Mouse (Mus musculus): ENCODE measurements around the gene Serpinb9f. TPM values are rescaled to one million over a fixed set of nuclear protein-coding genes. Genes with fewer than 3 reads are reported as not detected.

Serpinb9f gene
- not detected in 2 replicates for polyA plus RNA-seq (2015; fragmentation: Nextera tagmentation; extraction: Ambion mirVana)

DNA sequence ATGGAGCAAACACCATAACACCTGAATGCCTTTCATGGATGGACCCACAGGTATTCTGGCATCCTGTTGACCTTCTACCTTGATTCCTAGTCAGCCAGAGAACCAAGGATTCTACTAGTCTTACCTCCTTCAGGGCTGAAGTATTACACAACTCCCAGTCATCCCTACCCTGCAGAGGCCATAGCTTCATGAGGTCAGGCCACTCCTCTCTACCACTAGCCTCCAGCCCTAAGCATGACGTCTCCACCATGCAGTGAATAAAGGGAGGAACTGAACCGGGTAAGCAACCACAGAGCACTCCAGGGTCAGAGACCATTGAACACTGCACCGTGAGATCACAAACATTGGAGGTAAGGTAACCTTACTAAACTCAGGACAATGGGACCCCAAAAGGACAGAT, at the start of gene Serpinb9f:
TSS of gene Serpinb9f (plus strand) at position 301 of the 400 bp plus-strand sequence.

Other genes starting within 250 kb of the Serpinb9f start
- gene Serpinb1b, start 245.5 kb upstream of the Serpinb9f start, polyA plus RNA-seq (2015; fragmentation: Nextera tagmentation; extraction: Ambion mirVana) = 82.8 and 90.5 TPM in 2 replicates
- gene Serpinb9c, start 164.3 kb upstream of the Serpinb9f start, polyA plus RNA-seq (2015; fragmentation: Nextera tagmentation; extraction: Ambion mirVana) = not detected in 2 replicates
- gene Serpinb9d, start 131.1 kb upstream of the Serpinb9f start, polyA plus RNA-seq (2015; fragmentation: Nextera tagmentation; extraction: Ambion mirVana) = not detected in 2 replicates
- not detected in 2 replicates for gene Serpinb9e, start 74.5 kb upstream of the Serpinb9f start, polyA plus RNA-seq (2015; fragmentation: Nextera tagmentation; extraction: Ambion mirVana)
- gene Gm11397, start 71.7 kb downstream of the Serpinb9f start, polyA plus RNA-seq (2015; fragmentation: Nextera tagmentation; extraction: Ambion mirVana) = not detected in 2 replicates
- not detected in 2 replicates for gene Serpinb9g, start 160.7 kb downstream of the Serpinb9f start, polyA plus RNA-seq (2015; fragmentation: Nextera tagmentation; extraction: Ambion mirVana)